9 mouse cellular contexts compared by ENCODE assay signal in genomic region chr9:52050361-52050760, GRCm38 (mm10). TPM values are rescaled to one million over a fixed set of nuclear protein-coding genes. Genes with fewer than 3 reads are reported as not detected.
DNase-seq lines count a peak whose midpoint lies in the region; ATAC-seq and TF ChIP-seq lines count a peak whose summit lies in the region.
"Had no signal": no experiment of that assay in that cellular context is flagged by ENCODE, and none has a peak within 500 bp of the region (broad histone marks: within the 10 kb centered on the region; RNA-seq: fewer than 3 reads in every experiment).

No protein-coding gene starts in this region.

- ATAC-seq in erythroblast, adult 5-6 weeks (replicated peaks; ENCODE audit: low FRiP score, poor library complexity, severe bottlenecking), result no peak
- ATAC-seq in megakaryocyte, adult 5-6 weeks (ENCODE audit: poor library complexity, severe bottlenecking), result no peak
- ATAC-seq in limb, embryonic 14.5 days (ENCODE audit: low FRiP score, low read depth), result no peak
- no peak for ATAC-seq in stomach, embryonic 15.5 days (ENCODE audit: insufficient read depth, low FRiP score, low read depth)

- 43% methylated on average over 2 of the region's 2 CpGs for WGBS in limb, embryonic 14.5 days
- WGBS in stomach, embryonic 15.5 days, result 35% methylated on average over 2 of the region's 2 CpGs

- H3K36me3 ChIP-seq in erythroblast, embryonic 14.5 days (ENCODE audit: control insufficient read depth), result no peaks in the 10 kb centered on the region; the same call in none of the 2 replicates
- no peaks in the 10 kb centered on the region for H3K36me3 ChIP-seq in megakaryocyte, embryonic 14.5 days (replicated peaks; ENCODE audit: low read length)
- H3K36me3 ChIP-seq in limb, embryonic 14.5 days (ENCODE audit: control insufficient read depth, insufficient read depth, low read length), result no peaks in the 10 kb centered on the region
- H3K36me3 ChIP-seq in stomach, embryonic 15.5 days, result no peaks in the 10 kb centered on the region

- no peak for TF ChIP-seq POLR2A in limb, embryonic 14.5 days (IDR thresholded peaks at IDR 0.05; ENCODE audit: borderline replicate concordance, extremely low read depth, insufficient read depth, insufficient read length)

- H3K9ac ChIP-seq in limb, embryonic 14.5 days (ENCODE audit: low read depth, low read length, severe bottlenecking), result no peak overlapping the region
- no peak overlapping the region for H3K9ac ChIP-seq in stomach, embryonic 15.5 days

- no peaks in the 10 kb centered on the region for H3K9me3 ChIP-seq in erythroblast, embryonic 14.5 days (ENCODE audit: control insufficient read depth, low read length)
- no peaks in the 10 kb centered on the region for H3K9me3 ChIP-seq in megakaryocyte, embryonic 14.5 days
- no peaks in the 10 kb centered on the region for H3K9me3 ChIP-seq in limb, embryonic 14.5 days (ENCODE audit: control insufficient read depth, low read length)
- H3K9me3 ChIP-seq in stomach, embryonic 15.5 days, result no peaks in the 10 kb centered on the region

- peak overlapping the region; percentile 51 for H3K4me2 ChIP-seq in limb, embryonic 14.5 days (replicated peaks; ENCODE audit: low read depth, low read length, severe bottlenecking)
- H3K4me2 ChIP-seq in stomach, embryonic 15.5 days, result peak overlapping the region; percentile 69; the same call in 1 of the 2 replicates

- no peaks in the 10 kb centered on the region; the same call in 1 of the 2 replicates for H3K27me3 ChIP-seq in erythroblast, embryonic 14.5 days (ENCODE audit: control insufficient read depth)
- H3K27me3 ChIP-seq in megakaryocyte, embryonic 14.5 days (replicated peaks), result no peaks in the 10 kb centered on the region
- no peaks in the 10 kb centered on the region for H3K27me3 ChIP-seq in limb, embryonic 14.5 days (ENCODE audit: control insufficient read depth, insufficient read depth, low read length)
- H3K27me3 ChIP-seq in stomach, embryonic 15.5 days (replicated peaks), result no peaks in the 10 kb centered on the region

- DNase-seq in limb, embryonic 14.5 days (ENCODE audit: low spot score), result no peak
- DNase-seq in cerebellum, adult 18-20 months, result no peak
- DNase-seq in embryo, embryonic 11 days, result no peak
- DNase-seq: kidney, postnatal 14 days had no signal

- peak overlapping the region; percentile 18 for H3K4me3 ChIP-seq in erythroblast, embryonic 14.5 days (replicated peaks)
- peak overlapping the region; percentile 48 for H3K4me3 ChIP-seq in megakaryocyte, embryonic 14.5 days (replicated peaks)
- peak overlapping the region; percentile 97 for H3K4me3 ChIP-seq in limb, embryonic 14.5 days (replicated peaks; ENCODE audit: low read length)
- H3K4me3 ChIP-seq in stomach, embryonic 15.5 days (replicated peaks), result peak overlapping the region; percentile 13; the same call in 1 of the 2 replicates

- no peak overlapping the region for H3K27ac ChIP-seq in limb, embryonic 14.5 days (replicated peaks; ENCODE audit: low read depth, low read length)
- no peak overlapping the region for H3K27ac ChIP-seq in stomach, embryonic 15.5 days

- peaks cover 33% of the 10 kb centered on the region for H3K4me1 ChIP-seq in erythroblast, embryonic 14.5 days (ENCODE audit: control insufficient read depth)
- peaks cover 34% of the 10 kb centered on the region for H3K4me1 ChIP-seq in megakaryocyte, embryonic 14.5 days
- H3K4me1 ChIP-seq in limb, embryonic 14.5 days (ENCODE audit: control insufficient read depth, insufficient read depth, low read length), result peaks cover 15% of the 10 kb centered on the region
- H3K4me1 ChIP-seq in stomach, embryonic 15.5 days, result peaks cover 4% of the 10 kb centered on the region; the same call in 1 of the 2 replicates

RNA-seq across cellular contexts. Expression of gene Rdx, which starts 3.4 kb away (rescaled TPM):
- polyA plus RNA-seq in erythroblast, embryonic 14.5 days (2012), result 2.2 and 2.4 TPM in 2 replicates
- 29.4 and 31.1 TPM in 2 replicates for total RNA-seq in erythroblast, adult 5-6 weeks (2015; ENCODE audit: low replicate concordance)
- 39.3 and 52.5 TPM in 2 replicates for total RNA-seq in erythroblast, adult 5-6 weeks (2017; ENCODE audit: low replicate concordance)
- polyA plus RNA-seq in megakaryocyte, embryonic 14.5 days (2012; ENCODE audit: insufficient read depth, low replicate concordance), result 3.5 and 13.4 TPM in 2 replicates
- total RNA-seq in megakaryocyte, adult 5-6 weeks (2015), result 62.7 and 69.8 TPM in 2 replicates
- 164 and 165 TPM in 2 replicates for total RNA-seq in megakaryocyte, adult 5-6 weeks (2017)
- 72.5 and 73.9 TPM in 2 replicates for polyA plus RNA-seq in limb, embryonic 14.5 days (2012; rRNA removed)
- 146 and 160 TPM in 2 replicates for polyA plus RNA-seq in limb, embryonic 14.5 days (2014; fragmentation: Nextera tagmentation; extraction: Ambion mirVana)
- polyA plus RNA-seq in stomach, embryonic 15.5 days (2015; fragmentation: Nextera tagmentation; extraction: Ambion mirVana), result 94.3 and 97.2 TPM in 2 replicates

Comparison
In these comparisons a context has a peak if more than half of its experiments do, and no peak if none do; other contexts are left out.
1. H3K4me3 ChIP-seq: peak in every context shown above with its lines; median percentile 97 in limb, embryonic 14.5 days; 48 in megakaryocyte, embryonic 14.5 days; 18 in erythroblast, embryonic 14.5 days; 13 in stomach, embryonic 15.5 days.